Mouse (Mus musculus) heart, adult 2 months (tissue): ENCODE results near the gene Trcg1.

Experiments used
- CTCF ChIP-seq: fragments of 200-600 bp; IDR thresholded peaks from 2 replicates; pipeline ENCODE4 v1.8.1; 2022; ENCODE audit warnings: antibody characterized with exemption, mild to moderate bottlenecking, moderate library complexity
- EP300 ChIP-seq: fragments of 200-500 bp; IDR thresholded peaks from 2 replicates; pipeline ENCODE4 v1.6.1; 2011; ENCODE audit warnings: low read depth, low read length, control low read depth; ENCODE audit not compliant: insufficient read depth
- POLR2A ChIP-seq: fragments of 200-500 bp; IDR thresholded peaks from 2 replicates; pipeline ENCODE4 v1.6.1; 2011; ENCODE audit warnings: mild to moderate bottlenecking, low read depth, low read length, control low read depth; ENCODE audit not compliant: insufficient read depth

- TF ChIP-seq CTCF = no peak
- TF ChIP-seq EP300 = no peak
- TF ChIP-seq POLR2A = no peak
Observed at GRCm38 (mm10) chr9:57197414-57197813, 38.9 kb upstream of the Trcg1 start.
